Mouse (Mus musculus): ENCODE data around the gene Pnkd. TPM values are rescaled to one million over a fixed set of nuclear protein-coding genes. Genes with fewer than 3 reads are reported as not detected.

Pnkd gene
- polyA plus RNA-seq, 1 experiment from 2014 or later: 149 TPM

DNA sequence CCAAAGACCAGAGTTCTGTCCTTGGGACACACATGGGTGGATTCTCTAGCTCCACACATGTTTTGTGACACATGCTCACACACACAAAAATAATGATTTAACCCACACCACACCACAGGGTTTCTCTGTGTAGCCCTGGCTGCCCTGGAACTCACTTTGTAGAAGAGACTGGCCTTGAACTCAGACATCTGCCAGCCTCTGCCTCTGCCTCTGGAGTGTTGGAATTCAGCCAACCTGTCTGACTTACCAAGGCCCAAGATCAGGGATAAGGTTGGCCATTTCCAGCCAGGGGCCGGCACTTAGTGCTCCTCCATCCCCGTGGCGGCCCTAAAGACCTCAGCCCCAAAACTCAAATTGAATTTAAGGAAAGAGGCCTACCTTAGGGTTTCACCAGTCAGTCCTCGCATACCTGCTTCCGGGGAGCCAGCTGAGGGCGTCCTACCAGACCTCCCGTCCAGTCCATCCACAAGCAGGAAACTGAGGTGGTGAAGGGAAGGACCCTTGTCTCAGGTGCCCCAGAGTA is 103.7 kb downstream of the Pnkd start:
- Histone ChIP-seq H3K9me3 (ENCODE audit: low read length) (no peaks in the 10 kb centered on the region), H3K4me1 (ENCODE audit: insufficient read depth, low read length) (peaks cover 41% of the 10 kb centered on the region), H3K27ac (ENCODE audit: low read length) (peak overlapping the region; percentile 100; the same call in 1 of the 2 replicates), H3K9ac (replicated peaks; ENCODE audit: low read length) (no peak overlapping the region), H3K27me3 (ENCODE audit: insufficient read depth, low read length) (no peaks in the 10 kb centered on the region), H3K4me3 (ENCODE audit: low read length) (no peak overlapping the region), H3K36me3 (ENCODE audit: insufficient read depth, low read length) (0 out of 2 replicates have a peak, but pooled peaks cover 2% of the 10 kb centered on the region), H3K4me2 (replicated peaks; ENCODE audit: low read depth, low read length) (no peak overlapping the region)
- no peak for ATAC-seq (ENCODE audit: low FRiP score, low TSS enrichment)
- WGBS: 77% methylated on average over 7 of the region's 7 CpGs

DNA sequence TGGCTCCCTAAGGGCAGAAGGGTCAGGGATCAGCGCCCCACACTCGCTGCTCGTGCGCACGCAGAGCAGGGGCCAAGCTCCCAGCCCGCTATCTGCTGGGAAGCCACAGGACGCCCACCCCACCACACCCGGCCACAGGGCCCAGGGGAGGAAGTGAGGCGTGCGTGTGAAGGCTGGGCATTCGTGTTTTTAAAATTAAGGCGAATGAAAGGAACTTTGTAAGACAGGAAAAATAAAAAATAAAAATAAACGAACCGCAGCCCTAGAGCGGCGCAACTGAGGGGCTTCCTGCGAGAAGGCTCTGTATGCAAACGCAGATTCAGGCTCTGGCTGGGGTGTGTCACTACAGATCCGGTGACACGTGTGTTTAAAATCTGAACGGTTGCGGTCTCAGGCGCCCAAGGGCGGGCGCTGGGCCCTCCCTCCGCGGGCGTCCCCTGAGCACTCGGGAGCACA is 105.1 kb downstream of the Pnkd start:
- Histone ChIP-seq H3K4me1 (ENCODE audit: insufficient read depth, low read length) (peaks cover 49% of the 10 kb centered on the region), H3K9ac (replicated peaks; ENCODE audit: low read length) (peak overlapping the region; percentile 59), H3K36me3 (ENCODE audit: insufficient read depth, low read length) (peaks cover 16% of the 10 kb centered on the region), H3K9me3 (ENCODE audit: low read length) (no peaks in the 10 kb centered on the region), H3K4me3 (ENCODE audit: low read length) (peak overlapping the region; percentile 93), H3K4me2 (replicated peaks; ENCODE audit: low read depth, low read length) (peak overlapping the region; percentile 98), H3K27me3 (ENCODE audit: insufficient read depth, low read length) (no peaks in the 10 kb centered on the region), H3K27ac (ENCODE audit: low read length) (peak overlapping the region; percentile 99)
- no peak for ATAC-seq (ENCODE audit: low FRiP score, low TSS enrichment)
- WGBS: 5% methylated on average over 29 of the region's 29 CpGs

GRCm38 (mm10) chr1:74390287-74390906 is 105.7 kb downstream of the Pnkd start:
- H3K4me3 ChIP-seq (ENCODE audit: low read length): peak overlapping the region; percentile 93
- H3K9me3 ChIP-seq (ENCODE audit: low read length): no peaks in the 10 kb centered on the region
- peaks cover 49% of the 10 kb centered on the region for H3K4me1 ChIP-seq (ENCODE audit: insufficient read depth, low read length)
- 4% methylated on average over 21 of the region's 21 CpGs for WGBS
- ATAC-seq (ENCODE audit: low FRiP score, low TSS enrichment): no peak
- H3K27ac ChIP-seq (ENCODE audit: low read length): peak overlapping the region; percentile 99
- H3K4me2 ChIP-seq (replicated peaks; ENCODE audit: low read depth, low read length): peak overlapping the region; percentile 98
- no peaks in the 10 kb centered on the region for H3K27me3 ChIP-seq (ENCODE audit: insufficient read depth, low read length)
- H3K9ac ChIP-seq (replicated peaks; ENCODE audit: low read length): peak overlapping the region; percentile 59
- peaks cover 21% of the 10 kb centered on the region for H3K36me3 ChIP-seq (ENCODE audit: insufficient read depth, low read length)

DNA sequence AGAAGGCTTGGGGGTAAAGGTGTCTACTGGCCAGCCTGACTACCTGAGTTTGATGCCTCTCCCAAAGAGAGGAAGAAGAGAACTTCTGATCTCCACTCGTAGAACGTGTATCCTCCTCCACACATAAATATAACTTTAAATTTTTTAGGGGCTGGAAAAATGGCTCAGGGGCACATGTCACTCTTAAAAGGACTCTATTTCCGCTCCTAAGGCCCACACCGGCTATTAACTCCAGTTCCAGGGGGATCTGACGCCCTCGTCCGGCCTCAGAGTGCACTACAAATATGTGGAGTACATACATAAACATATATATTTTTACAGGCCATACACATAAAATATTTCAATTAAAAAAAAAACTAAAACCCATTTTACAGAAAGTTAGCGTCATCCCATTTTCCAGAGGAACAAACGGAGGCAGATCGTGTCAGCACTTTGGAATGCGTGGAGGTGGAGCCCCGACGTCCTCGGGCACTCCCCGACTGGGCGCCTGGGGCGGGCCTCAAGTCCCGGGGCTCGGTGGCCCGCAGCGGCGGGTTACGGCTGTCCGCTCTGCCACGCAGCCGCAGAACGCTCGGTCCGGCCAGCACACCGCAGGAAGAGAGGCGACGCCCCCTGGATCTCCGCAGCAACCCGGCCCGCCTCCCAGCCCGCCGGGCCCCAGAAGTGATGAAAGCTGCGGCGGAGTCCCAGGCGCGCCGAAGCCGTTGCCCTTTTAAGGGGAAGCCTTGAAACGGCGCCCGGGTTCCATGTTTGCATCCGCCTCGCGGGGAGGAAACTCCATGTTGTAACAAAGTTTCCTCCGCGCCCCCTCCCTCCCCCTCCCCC is 106.4 kb downstream of the Pnkd start, which contains the start of gene Ctdsp1:
Gene Ctdsp1, plus strand, starts transcription at position 586 of the 825 bp plus-strand sequence.
- H3K4me3 ChIP-seq (ENCODE audit: low read length): peak within 1 kb of the TSS; percentile 93
- H3K27ac ChIP-seq (ENCODE audit: low read length): peak within 1 kb of the TSS; percentile 99
- peak within 1 kb of the TSS; percentile 98 for H3K4me2 ChIP-seq (replicated peaks; ENCODE audit: low read depth, low read length)
- WGBS: 3% methylated on average over 43 of the region's 51 CpGs
- ATAC-seq (ENCODE audit: low FRiP score, low TSS enrichment): peak; percentile 72
- H3K27me3 ChIP-seq (ENCODE audit: insufficient read depth, low read length): no peaks in the 10 kb centered on the region
- peaks cover 22% of the 10 kb centered on the region for H3K36me3 ChIP-seq (ENCODE audit: insufficient read depth, low read length)
- no peaks in the 10 kb centered on the region for H3K9me3 ChIP-seq (ENCODE audit: low read length)
- H3K9ac ChIP-seq (replicated peaks; ENCODE audit: low read length): peak within 1 kb of the TSS; percentile 100
- H3K4me1 ChIP-seq (ENCODE audit: insufficient read depth, low read length): peaks cover 49% of the 10 kb centered on the region

DNA sequence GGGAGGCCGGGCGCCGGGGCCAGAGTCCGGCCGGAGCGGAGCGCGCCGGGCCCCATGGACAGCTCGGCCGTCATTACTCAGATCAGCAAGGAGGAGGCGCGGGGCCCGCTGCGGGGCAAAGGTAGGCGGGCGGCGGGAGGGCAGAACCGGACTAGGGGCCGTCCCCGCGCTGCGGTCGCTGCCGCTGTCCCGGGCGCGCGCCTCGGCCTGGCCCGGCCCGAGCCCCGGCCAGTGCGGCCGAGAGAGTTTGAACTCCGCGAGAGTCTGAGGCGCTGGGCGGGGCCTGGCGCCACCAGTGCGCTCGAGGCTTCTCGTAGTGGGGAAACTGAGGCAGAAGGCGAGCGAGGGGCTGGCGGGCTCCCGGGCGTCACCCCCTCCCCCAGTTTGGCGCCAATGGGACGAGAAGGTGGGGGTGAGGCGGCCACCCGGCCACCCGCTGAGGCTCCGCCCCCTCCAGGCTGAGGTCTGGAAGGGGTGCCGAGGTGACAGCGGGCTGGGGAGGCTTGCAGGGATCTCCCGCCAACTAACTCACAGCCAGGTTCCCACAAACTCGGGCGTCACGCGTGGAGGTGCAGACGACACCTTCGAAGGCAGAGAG is 107.2 kb downstream of the Pnkd start:
- no peaks in the 10 kb centered on the region for H3K27me3 ChIP-seq (ENCODE audit: insufficient read depth, low read length)
- 0% methylated on average over 45 of the region's 63 CpGs for WGBS
- peak overlapping the region; percentile 98 for H3K4me2 ChIP-seq (replicated peaks; ENCODE audit: low read depth, low read length)
- H3K9me3 ChIP-seq (ENCODE audit: low read length): no peaks in the 10 kb centered on the region
- peak overlapping the region; percentile 100 for H3K9ac ChIP-seq (replicated peaks; ENCODE audit: low read length)
- peak; percentile 34 for ATAC-seq (ENCODE audit: low FRiP score, low TSS enrichment)
- H3K36me3 ChIP-seq (ENCODE audit: insufficient read depth, low read length): peaks cover 22% of the 10 kb centered on the region
- H3K27ac ChIP-seq (ENCODE audit: low read length): peak overlapping the region; percentile 99
- peak overlapping the region; percentile 93 for H3K4me3 ChIP-seq (ENCODE audit: low read length)
- H3K4me1 ChIP-seq (ENCODE audit: insufficient read depth, low read length): peaks cover 47% of the 10 kb centered on the region

DNA sequence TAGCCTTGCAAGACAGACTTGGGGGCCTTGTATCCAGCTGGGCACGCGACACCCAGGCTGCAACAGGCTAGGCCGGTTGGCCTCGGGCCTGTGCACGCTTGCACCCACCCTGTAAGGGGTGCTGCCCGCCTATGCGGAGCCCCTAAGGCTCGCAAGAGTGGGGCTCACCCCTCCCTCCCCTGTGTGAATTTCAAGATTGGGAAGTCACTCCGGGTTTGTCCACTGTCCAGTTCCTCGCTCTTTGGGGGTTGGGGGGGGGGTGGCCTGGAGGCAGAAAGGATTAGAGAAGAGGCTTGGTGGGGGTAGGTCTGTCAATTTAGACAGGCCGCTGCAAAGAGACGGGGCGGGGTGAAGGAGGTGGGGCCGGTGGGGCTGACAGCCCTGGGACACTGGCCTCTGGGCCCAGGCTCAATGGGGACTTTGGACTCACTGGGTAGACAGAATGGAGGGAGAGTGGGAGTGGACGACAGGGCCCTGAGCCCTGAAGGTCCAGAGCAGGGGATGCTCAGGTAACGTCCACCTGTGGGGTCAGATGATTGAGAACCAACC is 107.8 kb downstream of the Pnkd start:
- peak; percentile 13 for ATAC-seq (ENCODE audit: low FRiP score, low TSS enrichment)
- 2% methylated on average over 16 of the region's 16 CpGs for WGBS
- peak overlapping the region; percentile 100 for H3K9ac ChIP-seq (replicated peaks; ENCODE audit: low read length)

GRCm38 (mm10) chr1:74393010-74393409 is 108.3 kb downstream of the Pnkd start:
- peaks cover 41% of the 10 kb centered on the region for H3K4me1 ChIP-seq (ENCODE audit: insufficient read depth, low read length)
- peak overlapping the region; percentile 93 for H3K4me3 ChIP-seq (ENCODE audit: low read length)
- no peak for ATAC-seq (ENCODE audit: low FRiP score, low TSS enrichment)
- H3K9ac ChIP-seq (replicated peaks; ENCODE audit: low read length): peak overlapping the region; percentile 100
- no peaks in the 10 kb centered on the region for H3K27me3 ChIP-seq (ENCODE audit: insufficient read depth, low read length)
- H3K36me3 ChIP-seq (ENCODE audit: insufficient read depth, low read length): peaks cover 22% of the 10 kb centered on the region
- 44% methylated on average over 7 of the region's 7 CpGs for WGBS
- H3K27ac ChIP-seq (ENCODE audit: low read length): peak overlapping the region; percentile 99
- H3K9me3 ChIP-seq (ENCODE audit: low read length): no peaks in the 10 kb centered on the region
- peak overlapping the region; percentile 98 for H3K4me2 ChIP-seq (replicated peaks; ENCODE audit: low read depth, low read length)

More for the DNA sequence above, 107.8 kb downstream of the Pnkd start:
- Histone ChIP-seq H3K4me2 (replicated peaks; ENCODE audit: low read depth, low read length) (peak overlapping the region; percentile 98), H3K4me3 (ENCODE audit: low read length) (peak overlapping the region; percentile 93), H3K36me3 (ENCODE audit: insufficient read depth, low read length) (peaks cover 22% of the 10 kb centered on the region), H3K27me3 (ENCODE audit: insufficient read depth, low read length) (no peaks in the 10 kb centered on the region), H3K27ac (ENCODE audit: low read length) (peak overlapping the region; percentile 99), H3K4me1 (ENCODE audit: insufficient read depth, low read length) (peaks cover 43% of the 10 kb centered on the region), H3K9me3 (ENCODE audit: low read length) (no peaks in the 10 kb centered on the region)

GRCm38 (mm10) chr1:74393697-74394096 is 109.0 kb downstream of the Pnkd start:
- H3K4me3 ChIP-seq (ENCODE audit: low read length): no peak overlapping the region; the same call in 1 of the 2 replicates
- WGBS: 81% methylated on average over 9 of the region's 9 CpGs
- no peak overlapping the region; the same call in 1 of the 2 replicates for H3K9ac ChIP-seq (replicated peaks; ENCODE audit: low read length)
- peaks cover 22% of the 10 kb centered on the region for H3K36me3 ChIP-seq (ENCODE audit: insufficient read depth, low read length)
- H3K4me1 ChIP-seq (ENCODE audit: insufficient read depth, low read length): peaks cover 41% of the 10 kb centered on the region
- peak overlapping the region; percentile 98; the same call in 1 of the 2 replicates for H3K4me2 ChIP-seq (replicated peaks; ENCODE audit: low read depth, low read length)
- no peaks in the 10 kb centered on the region for H3K9me3 ChIP-seq (ENCODE audit: low read length)
- no peaks in the 10 kb centered on the region for H3K27me3 ChIP-seq (ENCODE audit: insufficient read depth, low read length)
- no peak for ATAC-seq (ENCODE audit: low FRiP score, low TSS enrichment)
- no peak overlapping the region; the same call in 1 of the 2 replicates for H3K27ac ChIP-seq (ENCODE audit: low read length)

DNA sequence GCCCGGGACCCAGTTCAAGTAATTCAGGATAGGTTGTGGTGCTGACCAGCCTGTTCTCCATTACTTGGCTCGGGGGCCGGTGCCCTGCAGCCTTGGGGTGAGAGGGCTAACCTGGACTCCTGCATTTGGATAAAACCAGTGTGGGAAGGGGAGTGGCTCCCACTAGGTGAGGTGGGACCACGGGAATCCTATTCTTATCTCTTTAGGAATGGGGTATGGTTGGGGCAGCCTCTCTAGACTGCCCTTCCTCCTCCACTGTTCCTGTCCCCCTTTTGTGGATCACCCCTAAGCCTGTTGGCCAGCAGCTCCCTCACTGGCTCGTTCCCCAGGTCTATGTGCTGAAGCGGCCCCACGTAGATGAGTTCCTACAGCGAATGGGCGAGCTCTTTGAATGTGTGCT is 109.6 kb downstream of the Pnkd start:
- Histone ChIP-seq H3K27me3 (ENCODE audit: insufficient read depth, low read length) (no peaks in the 10 kb centered on the region), H3K36me3 (ENCODE audit: insufficient read depth, low read length) (peaks cover 22% of the 10 kb centered on the region), H3K27ac (ENCODE audit: low read length) (0 out of 2 replicates have a peak overlapping the region, but pooled peaks have one; percentile 10), H3K9ac (replicated peaks; ENCODE audit: low read length) (no peak overlapping the region; the same call in none of the 2 replicates), H3K9me3 (ENCODE audit: low read length) (no peaks in the 10 kb centered on the region), H3K4me3 (ENCODE audit: low read length) (no peak overlapping the region), H3K4me1 (ENCODE audit: insufficient read depth, low read length) (peaks cover 40% of the 10 kb centered on the region), H3K4me2 (replicated peaks; ENCODE audit: low read depth, low read length) (no peak overlapping the region)
- 90% methylated on average over 9 of the region's 9 CpGs for WGBS
- ATAC-seq (ENCODE audit: low FRiP score, low TSS enrichment): no peak
